Mouse (Mus musculus) hindbrain, embryonic 12.5 days (tissue): Measurements from ENCODE around the gene Nup214. TPM values are rescaled to one million over a fixed set of nuclear protein-coding genes. Genes with fewer than 3 reads are reported as not detected.

ENCODE experiments used
- ATAC-seq: fragments of 200-750 bp; cut with Nextera tagmentation; 2 replicates; pipeline ENCODE4 v1.8.0; 2017; ENCODE audit warnings: moderate TSS enrichment; ENCODE audit not compliant: low FRiP score
- H3K27ac ChIP-seq: fragments of 300-500 bp; sonication (generic); 2 replicates; pipeline ENCODE4 v1.5.1; 2016; ENCODE audit warnings: mild to moderate bottlenecking
- H3K27me3 ChIP-seq: fragments of 300-500 bp; sonication (generic); 2 replicates; pipeline ENCODE4 v1.6.1; 2016; ENCODE audit warnings: mild to moderate bottlenecking
- H3K36me3 ChIP-seq: fragments of 300-500 bp; sonication (generic); 2 replicates; pipeline ENCODE4 v1.6.1; 2016; ENCODE audit warnings: mild to moderate bottlenecking
- H3K4me1 ChIP-seq: fragments of 300-500 bp; sonication (generic); 2 replicates; pipeline ENCODE4 v1.6.1; 2016
- H3K4me2 ChIP-seq: fragments of 300-500 bp; sonication (generic); replicated peaks from 2 replicates; pipeline ENCODE4 v1.6.1; 2016; ENCODE audit warnings: mild to moderate bottlenecking
- H3K4me3 ChIP-seq: fragments of 300-500 bp; sonication (generic); 2 replicates; pipeline ENCODE4 v1.5.1; 2016; ENCODE audit warnings: mild to moderate bottlenecking
- H3K9ac ChIP-seq: fragments of 300-500 bp; sonication (generic); 2 replicates; pipeline ENCODE4 v1.6.1; 2016; ENCODE audit warnings: mild to moderate bottlenecking, moderate library complexity
- H3K9me3 ChIP-seq: fragments of 300-500 bp; sonication (generic); replicated peaks from 2 replicates; pipeline ENCODE4 v1.6.1; 2016; ENCODE audit warnings: mild to moderate bottlenecking
- WGBS: fragments of 180-500 bp; shearing (Covaris S2); methylation state at CpG from one replicate; pipeline ENCODE4 v1.1.7; 2016; 5-methylcytosine and 5-hydroxymethylcytosine counted together
- polyA plus RNA-seq: library from polyadenylated mRNA; unstranded; fragments of >200 nt; fragmentation: Nextera tagmentation; extraction: Ambion mirVana; gene quantifications from 2 replicates; pipeline ENCODE4 v1.2.1, GENCODE M21; 2016

Gene Nup214
- polyA plus RNA-seq, 1 experiment from 2014 or later, result 75.3 TPM

DNA sequence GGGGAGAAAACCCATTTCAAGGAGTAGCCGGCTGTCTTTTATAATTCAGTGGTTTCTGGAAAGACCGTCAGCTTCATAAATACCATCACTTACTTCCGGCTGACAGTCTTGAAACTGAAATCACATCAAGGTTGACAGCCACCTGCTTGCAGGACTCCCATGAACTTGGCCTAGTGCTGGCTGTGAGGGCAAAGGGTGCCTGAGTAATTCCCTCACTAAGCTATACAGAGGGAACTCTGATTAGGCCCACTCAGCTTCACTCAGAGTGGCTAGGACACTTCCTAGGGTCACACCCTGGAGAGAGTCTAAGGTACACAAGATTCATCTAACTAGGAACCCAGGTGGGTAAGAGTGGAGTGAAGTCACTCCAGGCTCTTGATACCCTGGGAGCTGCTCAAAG lies 106.4 kb downstream of the Nup214 start:
- H3K4me3 ChIP-seq, result no peak overlapping the region
- ATAC-seq, result no peak
- 89% methylated on average over 3 of the region's 3 CpGs for WGBS
- no peaks in the 10 kb centered on the region for H3K9me3 ChIP-seq
- H3K27ac ChIP-seq, result no peak overlapping the region
- H3K9ac ChIP-seq, result no peak overlapping the region
- no peaks in the 10 kb centered on the region for H3K36me3 ChIP-seq
- H3K27me3 ChIP-seq, result peaks cover 48% of the 10 kb centered on the region
- H3K4me2 ChIP-seq, result no peak overlapping the region
- peaks cover 26% of the 10 kb centered on the region for H3K4me1 ChIP-seq

DNA sequence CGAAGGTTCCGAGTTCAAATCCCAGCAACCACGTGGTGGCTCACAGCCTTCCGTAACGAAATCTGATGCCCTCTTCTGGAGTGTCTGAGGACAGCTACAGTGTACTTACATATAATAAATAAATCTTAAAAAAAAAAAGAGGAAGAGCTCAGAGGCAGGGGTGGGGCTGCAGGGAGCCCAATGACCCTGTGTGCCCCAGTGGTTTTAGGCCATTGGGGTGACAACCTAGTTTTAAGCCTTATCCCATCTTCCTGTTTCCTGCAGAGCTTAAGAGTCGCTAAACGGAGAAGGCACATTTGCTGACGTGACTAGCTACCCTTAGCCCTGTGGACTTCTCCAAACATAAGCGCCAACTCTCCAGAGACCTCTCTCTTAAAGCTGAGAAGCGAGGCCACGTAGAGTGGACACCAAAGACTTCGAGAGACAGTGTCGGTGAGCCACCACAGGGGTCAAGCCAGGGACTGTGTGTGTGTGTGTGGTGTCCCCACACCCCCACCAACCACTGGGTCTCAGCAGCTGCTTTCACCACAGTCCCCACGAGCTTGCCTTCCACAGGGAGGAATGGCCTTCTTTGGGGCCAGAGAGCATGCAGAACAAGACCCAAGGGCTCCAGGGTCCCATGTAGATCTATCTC lies 107.2 kb downstream of the Nup214 start:
- Histone ChIP-seq H3K27ac (no peak overlapping the region), H3K27me3 (peaks cover 56% of the 10 kb centered on the region), H3K9me3 (no peaks in the 10 kb centered on the region), H3K4me1 (peaks cover 26% of the 10 kb centered on the region), H3K9ac (no peak overlapping the region), H3K4me3 (no peak overlapping the region), H3K36me3 (no peaks in the 10 kb centered on the region), H3K4me2 (0 out of 2 replicates have a peak overlapping the region, but pooled peaks have one; percentile 98)
- WGBS, result 80% methylated on average over 14 of the region's 14 CpGs
- no peak for ATAC-seq

DNA sequence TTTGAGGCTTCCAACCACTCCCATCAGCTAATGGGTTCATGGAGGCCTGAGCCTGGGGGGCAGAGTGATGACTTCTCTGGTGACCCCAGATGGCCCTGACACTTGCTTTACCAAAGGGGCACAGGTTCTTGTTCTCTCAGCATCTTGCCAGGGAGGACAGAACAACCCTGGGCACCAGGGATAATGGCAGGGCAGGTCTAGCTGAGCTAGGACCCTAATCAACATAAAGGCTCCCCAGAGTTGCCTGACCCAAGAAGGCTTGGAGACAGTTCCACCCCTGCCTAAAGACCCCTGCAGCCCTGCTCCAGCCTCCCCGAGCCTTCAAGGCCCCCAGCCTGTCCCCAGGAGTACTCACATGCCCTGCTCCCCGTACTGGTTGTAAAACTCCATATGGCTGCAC lies 108.0 kb downstream of the Nup214 start:
- H3K27ac ChIP-seq, result no peak overlapping the region
- ATAC-seq, result no peak
- 0 out of 2 replicates have a peak overlapping the region, but pooled peaks have one; percentile 6 for H3K4me3 ChIP-seq

DNA sequence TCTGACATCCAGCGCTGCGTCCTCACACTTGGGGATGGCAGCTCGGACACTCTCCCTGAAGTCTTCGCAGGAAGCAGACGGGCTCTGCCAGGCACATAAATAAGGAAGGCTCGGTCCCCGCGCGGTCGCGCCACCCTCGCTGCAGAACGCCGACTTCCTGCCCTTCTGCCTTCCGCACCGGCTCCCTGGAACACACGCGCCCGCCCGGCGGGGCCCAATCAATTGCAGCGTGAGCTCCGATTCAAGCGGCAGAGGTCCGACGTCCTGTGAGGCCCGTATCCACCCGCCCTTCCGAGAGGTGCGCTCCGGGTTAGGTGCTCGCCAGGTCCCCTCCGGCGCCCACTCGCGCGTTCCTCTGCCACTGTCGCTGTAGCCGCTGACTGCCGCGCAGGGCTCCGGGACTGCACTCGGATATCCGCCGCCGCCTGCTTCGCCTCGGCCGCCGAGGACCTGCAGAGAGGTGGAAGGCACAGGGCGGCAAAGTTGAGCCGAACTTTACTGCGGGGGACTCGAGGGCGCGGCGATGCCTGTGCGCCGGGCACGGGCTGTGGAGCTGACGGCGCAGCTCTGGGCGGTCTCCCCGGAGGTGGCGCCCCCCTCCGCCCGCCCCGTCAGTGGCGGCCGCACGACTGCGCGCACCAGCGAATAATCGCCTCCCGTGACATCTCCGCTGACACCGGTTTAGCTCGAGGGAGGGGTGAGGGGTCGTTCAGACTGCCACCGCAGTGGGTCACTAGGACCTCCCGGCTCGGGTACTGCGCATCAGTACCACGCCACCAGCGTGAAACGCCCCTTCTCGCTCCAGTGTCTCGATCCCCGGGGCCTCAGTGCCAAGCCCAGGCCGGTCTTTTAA lies 109.1 kb downstream of the Nup214 start:
- ATAC-seq, result no peak
- Histone ChIP-seq H3K27ac (no peak overlapping the region), H3K9me3 (no peaks in the 10 kb centered on the region), H3K36me3 (no peaks in the 10 kb centered on the region), H3K9ac (peak overlapping the region; percentile 74), H3K4me1 (peaks cover 32% of the 10 kb centered on the region), H3K4me2 (peak overlapping the region; percentile 98), H3K4me3 (peak overlapping the region; percentile 66), H3K27me3 (peaks cover 76% of the 10 kb centered on the region)
- under 1% methylated on average over 89 of the region's 91 CpGs for WGBS

More for the DNA sequence above, 108.0 kb downstream of the Nup214 start:
- no peak overlapping the region for H3K9ac ChIP-seq
- peak overlapping the region; percentile 98; the same call in 1 of the 2 replicates for H3K4me2 ChIP-seq
- H3K27me3 ChIP-seq, result peaks cover 64% of the 10 kb centered on the region
- H3K4me1 ChIP-seq, result peaks cover 26% of the 10 kb centered on the region
- no peaks in the 10 kb centered on the region for H3K36me3 ChIP-seq
- 56% methylated on average over 2 of the region's 2 CpGs for WGBS
- no peaks in the 10 kb centered on the region for H3K9me3 ChIP-seq

DNA sequence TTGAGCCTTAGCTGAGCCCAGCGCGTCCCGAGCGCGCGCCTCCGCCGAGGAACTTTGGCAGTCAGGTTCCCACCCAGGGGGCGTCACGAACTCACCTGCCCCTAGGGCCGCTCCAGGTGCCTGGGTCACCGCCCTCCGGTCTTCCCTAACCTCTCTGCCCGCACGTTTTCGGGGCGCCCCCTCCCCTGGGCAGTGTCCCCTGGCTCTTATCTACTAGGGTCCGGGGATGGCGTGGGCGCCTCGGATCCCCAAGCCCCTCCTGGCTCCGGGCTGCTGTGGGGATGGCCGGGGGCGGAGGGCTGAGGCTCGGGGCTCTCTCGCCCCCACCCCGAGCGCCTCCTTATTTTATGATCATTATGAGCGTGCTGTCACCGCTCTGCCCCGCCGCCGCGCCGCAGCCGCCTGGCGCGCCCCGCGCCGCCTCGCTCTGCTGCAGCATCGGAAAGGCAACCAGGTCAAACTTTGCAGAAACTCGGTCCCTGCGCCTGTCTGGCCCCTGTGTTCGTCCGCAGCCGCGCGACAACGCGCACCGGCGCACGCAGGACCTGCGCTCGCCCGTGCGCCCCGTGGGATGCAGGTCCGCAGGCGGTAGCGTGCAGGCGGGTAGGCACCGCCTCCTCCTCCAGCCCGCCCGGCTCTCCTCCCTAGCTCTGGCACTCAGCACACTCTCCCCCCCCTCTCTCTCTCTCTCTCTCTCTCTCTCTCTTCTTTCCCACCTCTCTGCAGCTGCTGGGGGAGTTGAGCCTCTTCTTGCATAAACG lies 110.1 kb downstream of the Nup214 start, which contains the start of gene Fam78a:
Gene Fam78a, minus strand, starts transcription at position 747 of the 761 bp plus-strand sequence.
- H3K4me3 ChIP-seq, result peak within 1 kb of the TSS; percentile 66
- under 1% methylated on average over 64 of the region's 68 CpGs for WGBS
- no peak within 1 kb of the TSS for H3K27ac ChIP-seq
- H3K27me3 ChIP-seq, result peaks cover 85% of the 10 kb centered on the region
- peaks cover 39% of the 10 kb centered on the region for H3K4me1 ChIP-seq
- peak within 1 kb of the TSS; percentile 98 for H3K4me2 ChIP-seq
- no peaks in the 10 kb centered on the region for H3K36me3 ChIP-seq
- peak within 1 kb of the TSS; percentile 74 for H3K9ac ChIP-seq
- H3K9me3 ChIP-seq, result no peaks in the 10 kb centered on the region
- peak; percentile 70 for ATAC-seq

DNA sequence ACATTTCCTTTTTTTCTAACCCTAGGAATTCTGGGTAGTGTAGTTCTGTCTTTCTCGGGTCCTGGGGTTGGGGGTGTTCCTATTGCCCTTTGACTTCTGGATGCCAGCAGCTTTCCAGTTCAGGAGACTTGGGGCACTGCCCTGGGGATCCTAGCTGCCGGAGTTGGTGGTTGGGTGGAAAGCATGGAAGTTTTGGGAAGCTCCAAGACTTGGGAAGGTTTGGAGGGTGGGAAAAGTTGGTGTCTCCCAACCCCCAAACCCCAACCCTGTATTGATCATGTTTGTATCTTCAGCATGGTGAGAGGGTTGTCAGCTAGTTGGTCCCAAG lies 110.6 kb downstream of the Nup214 start:
- no peaks in the 10 kb centered on the region for H3K36me3 ChIP-seq
- H3K4me2 ChIP-seq, result peak overlapping the region; percentile 98
- no peaks in the 10 kb centered on the region for H3K9me3 ChIP-seq
- H3K27me3 ChIP-seq, result peaks cover 89% of the 10 kb centered on the region
- peak overlapping the region; percentile 74; the same call in 1 of the 2 replicates for H3K9ac ChIP-seq
- H3K4me3 ChIP-seq, result peak overlapping the region; percentile 66
- ATAC-seq, result no peak; the same call in 1 of the 2 replicates
- H3K27ac ChIP-seq, result no peak overlapping the region
- peaks cover 39% of the 10 kb centered on the region for H3K4me1 ChIP-seq
- WGBS, result 20% methylated on average over 2 of the region's 2 CpGs

DNA sequence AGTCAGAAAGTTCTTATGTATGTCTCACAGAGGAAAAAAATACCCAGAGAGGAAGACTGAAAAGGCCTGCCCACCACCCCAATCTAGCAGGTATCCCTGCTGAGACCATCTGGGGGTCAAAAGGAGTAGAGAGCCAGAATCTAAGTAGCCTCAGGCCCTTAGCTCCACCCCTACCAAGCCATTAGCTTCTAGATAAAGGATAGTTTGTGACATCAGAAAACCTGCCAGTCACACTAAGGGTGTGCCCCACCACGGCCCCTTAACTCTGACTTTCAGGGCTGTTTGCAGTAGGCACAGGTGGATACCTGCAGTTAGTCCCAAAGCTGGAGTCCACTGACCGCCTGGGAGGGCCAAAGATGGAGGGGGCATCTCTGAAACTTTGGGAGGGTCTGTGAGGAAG lies 111.0 kb downstream of the Nup214 start:
- ATAC-seq, result no peak
- Histone ChIP-seq H3K36me3 (no peaks in the 10 kb centered on the region), H3K9ac (no peak overlapping the region), H3K4me1 (peaks cover 39% of the 10 kb centered on the region), H3K27me3 (peaks cover 93% of the 10 kb centered on the region), H3K27ac (no peak overlapping the region), H3K4me3 (no peak overlapping the region), H3K9me3 (no peaks in the 10 kb centered on the region), H3K4me2 (no peak overlapping the region)
- 73% methylated on average over 2 of the region's 2 CpGs for WGBS

DNA sequence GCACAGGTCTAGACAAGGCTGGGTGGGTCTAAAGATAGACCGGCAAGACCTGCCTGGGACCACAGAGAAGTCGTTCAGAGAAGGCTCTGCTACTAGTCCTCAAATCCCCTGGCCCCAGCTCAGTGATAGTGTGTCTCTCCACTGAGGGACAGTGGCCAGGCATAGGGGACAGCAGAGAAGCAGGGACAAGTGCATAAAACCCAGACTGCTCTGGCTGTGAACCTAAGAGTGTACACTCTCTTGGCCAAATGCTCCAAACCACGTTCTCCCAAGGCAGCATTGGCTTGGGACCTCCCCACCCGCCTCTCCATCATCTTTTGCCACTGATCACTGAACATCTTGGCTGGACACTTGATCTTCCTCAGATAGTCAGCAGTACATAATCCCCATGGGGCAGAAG lies 113.4 kb downstream of the Nup214 start:
- Histone ChIP-seq H3K4me1 (peaks cover 35% of the 10 kb centered on the region), H3K27me3 (peaks cover 81% of the 10 kb centered on the region), H3K9me3 (no peaks in the 10 kb centered on the region), H3K9ac (no peak overlapping the region), H3K4me3 (no peak overlapping the region), H3K4me2 (no peak overlapping the region), H3K36me3 (no peaks in the 10 kb centered on the region), H3K27ac (no peak overlapping the region)
- WGBS, result 49% methylated on average over 4 of the region's 4 CpGs
- no peak for ATAC-seq

DNA sequence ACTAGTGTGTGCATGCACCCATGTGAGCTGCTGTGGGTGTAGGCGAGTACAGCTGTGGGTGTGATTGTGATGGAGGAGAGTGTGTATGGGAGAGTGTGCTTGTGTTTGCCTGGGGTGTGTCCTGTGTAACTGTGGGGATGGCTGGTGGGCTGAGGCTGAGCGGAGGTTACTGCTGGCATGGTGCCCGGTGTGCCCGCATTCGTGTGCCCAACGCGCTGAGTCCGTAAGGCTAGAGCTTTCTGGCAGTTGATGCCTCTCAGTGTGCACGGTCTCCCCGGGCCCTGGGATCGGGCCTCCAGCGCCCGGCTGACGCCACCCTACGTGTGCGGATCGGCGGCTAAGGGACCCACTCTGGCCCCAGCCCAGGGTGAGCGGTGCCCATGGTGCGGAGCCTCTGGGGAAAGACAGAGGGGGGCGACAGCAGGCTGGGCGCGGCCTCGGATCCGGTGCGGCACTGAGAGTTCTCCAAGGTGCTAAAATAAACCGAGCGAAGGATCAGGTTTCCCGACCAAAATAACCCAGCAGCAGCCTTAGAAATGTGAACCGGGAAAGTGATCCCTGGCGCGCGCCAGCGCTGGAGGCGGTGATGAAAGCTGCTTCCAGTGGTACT lies 114.2 kb downstream of the Nup214 start:
- ATAC-seq, result 0 out of 2 replicates have a peak, but pooled peaks have one; percentile 8
- Histone ChIP-seq H3K9me3 (no peaks in the 10 kb centered on the region), H3K4me2 (peak overlapping the region; percentile 49), H3K36me3 (no peaks in the 10 kb centered on the region), H3K4me3 (peak overlapping the region; percentile 16), H3K4me1 (peaks cover 26% of the 10 kb centered on the region), H3K27ac (no peak overlapping the region), H3K9ac (peak overlapping the region; percentile 43; the same call in 1 of the 2 replicates), H3K27me3 (peaks cover 72% of the 10 kb centered on the region)
- WGBS, result 9% methylated on average over 34 of the region's 35 CpGs

DNA sequence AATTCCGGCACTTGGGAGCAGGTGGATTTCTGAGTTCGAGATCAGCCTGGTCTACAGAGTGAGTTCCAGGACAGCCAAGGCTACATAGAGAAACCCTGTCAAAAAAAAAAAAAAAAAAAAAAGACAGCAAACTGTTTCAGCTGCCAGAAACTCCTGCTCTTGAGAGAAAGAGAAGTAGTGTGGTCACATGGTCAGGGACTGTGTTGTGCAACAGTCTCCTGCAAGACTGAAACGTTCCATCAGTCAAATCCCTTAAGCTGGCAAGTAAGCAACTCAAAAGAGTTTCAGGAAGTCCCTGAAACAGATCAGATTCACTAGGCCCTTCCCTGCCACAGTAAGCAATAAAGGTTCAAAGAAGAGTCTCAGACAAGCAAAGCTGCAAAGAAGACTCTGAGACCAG lies 115.4 kb downstream of the Nup214 start:
- no peaks in the 10 kb centered on the region for H3K9me3 ChIP-seq
- H3K4me3 ChIP-seq, result no peak overlapping the region
- H3K36me3 ChIP-seq, result no peaks in the 10 kb centered on the region
- H3K27me3 ChIP-seq, result peaks cover 61% of the 10 kb centered on the region
- H3K27ac ChIP-seq, result no peak overlapping the region
- no peak overlapping the region for H3K4me2 ChIP-seq
- peaks cover 16% of the 10 kb centered on the region for H3K4me1 ChIP-seq
- no peak for ATAC-seq
- no peak overlapping the region for H3K9ac ChIP-seq
- WGBS, result 78% methylated on average over 3 of the region's 3 CpGs

DNA sequence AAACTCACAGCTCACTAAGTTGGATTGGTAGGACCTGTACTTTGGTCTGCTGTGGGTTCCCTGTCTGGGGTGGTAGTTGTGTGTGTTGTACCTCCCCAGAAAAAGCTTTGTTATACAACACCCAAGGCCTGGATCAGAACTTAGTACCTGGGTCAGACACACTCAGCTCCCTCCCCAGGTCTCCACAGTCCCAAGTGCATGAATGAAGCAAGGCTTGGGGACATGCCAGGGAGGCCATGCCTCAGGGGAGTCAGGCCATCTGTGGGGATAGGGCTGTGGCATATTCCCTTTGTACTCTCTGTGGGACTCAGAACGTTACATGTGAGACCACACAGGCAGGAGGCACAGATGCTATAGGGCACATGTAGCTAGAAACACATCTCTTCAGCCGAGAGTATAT lies 115.9 kb downstream of the Nup214 start:
- H3K4me3 ChIP-seq, result no peak overlapping the region
- no peak overlapping the region for H3K9ac ChIP-seq
- H3K27me3 ChIP-seq, result peaks cover 55% of the 10 kb centered on the region
- WGBS, result 75% methylated on average over 2 of the region's 2 CpGs
- ATAC-seq, result no peak
- H3K27ac ChIP-seq, result no peak overlapping the region
- no peaks in the 10 kb centered on the region for H3K9me3 ChIP-seq
- H3K4me1 ChIP-seq, result peaks cover 17% of the 10 kb centered on the region
- no peak overlapping the region for H3K4me2 ChIP-seq
- H3K36me3 ChIP-seq, result no peaks in the 10 kb centered on the region

DNA sequence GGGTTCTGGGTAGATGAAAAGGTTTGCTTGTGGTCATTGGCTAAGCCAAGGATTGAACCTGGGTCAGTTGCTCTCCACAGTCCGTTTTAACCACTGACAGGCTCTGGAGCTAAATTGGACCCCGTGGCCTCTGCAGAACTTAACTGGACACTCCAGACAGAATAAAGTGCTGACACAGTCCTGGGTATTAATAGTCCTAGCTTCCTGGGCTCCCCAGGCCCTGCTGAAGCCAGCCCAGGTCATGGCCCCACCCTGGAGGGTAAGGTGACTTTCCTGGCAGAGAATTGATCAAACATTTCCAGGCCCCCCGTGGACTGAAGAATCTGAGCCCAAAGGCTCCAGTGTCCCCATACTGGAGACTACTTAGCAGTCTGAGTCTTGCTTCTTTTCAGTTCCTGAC lies 117.7 kb downstream of the Nup214 start:
- Histone ChIP-seq H3K4me2 (no peak overlapping the region), H3K27me3 (peaks cover 37% of the 10 kb centered on the region), H3K4me1 (peaks cover 35% of the 10 kb centered on the region), H3K9me3 (no peaks in the 10 kb centered on the region), H3K4me3 (no peak overlapping the region), H3K27ac (no peak overlapping the region), H3K36me3 (no peaks in the 10 kb centered on the region), H3K9ac (no peak overlapping the region)
- no peak for ATAC-seq
- 71% methylated on average over 3 of the region's 3 CpGs for WGBS
